Mouse (Mus musculus): ENCODE results near the gene Syngap1. TPM values are rescaled to one million over a fixed set of nuclear protein-coding genes. Genes with fewer than 3 reads are reported as not detected.
A peak's percentile ranks its signal among the peaks of the same experiment; 100 is the strongest.
"Not testable (repeated sequence)": the region's sequence is repeated elsewhere in the genome, so short reads cannot be mapped to it uniquely, and the experiment has no call there.

Syngap1 gene
- polyA plus RNA-seq, 1 experiment from 2014 or later, result 1.5 TPM

DNA sequence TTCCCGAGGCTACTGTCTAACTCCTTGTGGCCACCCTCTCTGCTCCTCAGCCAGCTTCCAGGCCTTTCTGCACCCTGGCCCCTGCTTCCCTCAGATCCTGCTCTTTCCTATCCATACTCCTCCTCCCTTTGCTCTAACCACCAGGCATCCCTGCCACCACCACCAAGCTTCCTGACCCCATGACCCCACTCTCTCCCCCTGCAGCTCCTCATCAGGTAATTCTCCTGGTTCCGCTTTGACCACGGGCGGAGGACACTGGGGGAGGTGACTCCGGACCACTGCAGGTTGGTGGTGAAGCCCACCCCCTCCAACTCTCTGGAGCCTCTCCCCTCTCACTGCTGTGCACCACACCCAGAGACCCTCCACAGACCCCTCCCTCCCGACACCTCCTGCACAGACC, 26.4 kb downstream of the Syngap1 start:
- WGBS, result 92% methylated on average over 6 of the region's 6 CpGs
- H3K4me1 ChIP-seq, result peaks cover 20% of the 10 kb centered on the region
- H3K9me3 ChIP-seq (replicated peaks), result no peaks in the 10 kb centered on the region
- no peak overlapping the region for H3K4me3 ChIP-seq
- no peak for DNase-seq (ENCODE audit: low spot score)
- H3K36me3 ChIP-seq, result peaks cover 86% of the 10 kb centered on the region
- no peak overlapping the region for H3K27ac ChIP-seq (replicated peaks)
- no peaks in the 10 kb centered on the region for H3K27me3 ChIP-seq (ENCODE audit: low read depth, poor library complexity, severe bottlenecking)

DNA sequence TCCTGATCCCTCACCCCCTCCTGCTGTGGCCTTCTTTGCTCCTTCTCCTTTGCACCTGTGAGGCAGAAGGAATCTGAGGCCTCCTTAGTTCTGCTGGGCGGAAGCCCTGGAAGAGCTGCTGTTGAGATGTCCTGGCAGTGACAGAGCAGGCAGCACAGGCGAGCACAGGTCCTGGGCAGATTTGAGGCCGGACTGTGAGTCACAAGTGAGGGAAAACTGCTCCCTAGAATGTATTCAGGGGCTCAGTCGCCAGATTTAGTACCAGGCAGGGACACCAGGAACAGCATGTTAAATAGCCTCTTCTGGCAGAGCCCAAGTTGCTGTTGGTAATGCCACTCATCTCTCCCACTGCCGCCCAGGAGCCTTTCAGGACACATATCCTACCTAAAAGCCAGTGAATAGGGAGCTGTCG, 27.2 kb downstream of the Syngap1 start:
- no peak for DNase-seq (ENCODE audit: low spot score)
- Histone ChIP-seq H3K27me3 (ENCODE audit: low read depth, poor library complexity, severe bottlenecking) (no peaks in the 10 kb centered on the region), H3K9me3 (replicated peaks) (no peaks in the 10 kb centered on the region), H3K27ac (replicated peaks) (no peak overlapping the region), H3K36me3 (peaks cover 79% of the 10 kb centered on the region), H3K4me3 (no peak overlapping the region), H3K4me1 (peaks cover 20% of the 10 kb centered on the region)
- 89% methylated on average over 6 of the region's 6 CpGs for WGBS

- no peak overlapping the region for H3K27ac ChIP-seq (replicated peaks)
- H3K4me1 ChIP-seq, result peaks cover 30% of the 10 kb centered on the region
- H3K4me3 ChIP-seq, result no peak overlapping the region
- H3K27me3 ChIP-seq (ENCODE audit: low read depth, poor library complexity, severe bottlenecking), result no peaks in the 10 kb centered on the region
- H3K36me3 ChIP-seq, result peaks cover 71% of the 10 kb centered on the region
- H3K9me3 ChIP-seq (replicated peaks), result no peaks in the 10 kb centered on the region
- no peak for DNase-seq (ENCODE audit: low spot score)
- WGBS, result 92% methylated on average over 6 of the region's 6 CpGs
Measured at GRCm38 (mm10) chr17:26969257-26969656, 28.2 kb downstream of the Syngap1 start.

- H3K36me3 ChIP-seq, result peaks cover 71% of the 10 kb centered on the region
- H3K27ac ChIP-seq (replicated peaks), result no peak overlapping the region
Measured at GRCm38 (mm10) chr17:26970221-26970620, 29.2 kb downstream of the Syngap1 start.

GRCm38 (mm10) chr17:26971247-26971905, 30.3 kb downstream of the Syngap1 start:
- 71% methylated on average over 8 of the region's 8 CpGs for WGBS
- peaks cover 71% of the 10 kb centered on the region for H3K36me3 ChIP-seq
- no peaks in the 10 kb centered on the region for H3K9me3 ChIP-seq (replicated peaks)
- H3K4me3 ChIP-seq, result peak overlapping the region; percentile 89
- H3K4me1 ChIP-seq, result peaks cover 50% of the 10 kb centered on the region
- no peaks in the 10 kb centered on the region for H3K27me3 ChIP-seq (ENCODE audit: low read depth, poor library complexity, severe bottlenecking)
- H3K27ac ChIP-seq (replicated peaks), result 0 out of 2 replicates have a peak overlapping the region, but pooled peaks have one; percentile 3
- no peak for DNase-seq (ENCODE audit: low spot score)

More at GRCm38 (mm10) chr17:26970221-26970620, 29.2 kb downstream of the Syngap1 start:
- WGBS, result 75% methylated on average over 12 of the region's 12 CpGs
- DNase-seq (ENCODE audit: low spot score), result no peak
- no peak overlapping the region for H3K4me3 ChIP-seq
- H3K9me3 ChIP-seq (replicated peaks), result no peaks in the 10 kb centered on the region
- peaks cover 40% of the 10 kb centered on the region for H3K4me1 ChIP-seq
- no peaks in the 10 kb centered on the region for H3K27me3 ChIP-seq (ENCODE audit: low read depth, poor library complexity, severe bottlenecking)

DNA sequence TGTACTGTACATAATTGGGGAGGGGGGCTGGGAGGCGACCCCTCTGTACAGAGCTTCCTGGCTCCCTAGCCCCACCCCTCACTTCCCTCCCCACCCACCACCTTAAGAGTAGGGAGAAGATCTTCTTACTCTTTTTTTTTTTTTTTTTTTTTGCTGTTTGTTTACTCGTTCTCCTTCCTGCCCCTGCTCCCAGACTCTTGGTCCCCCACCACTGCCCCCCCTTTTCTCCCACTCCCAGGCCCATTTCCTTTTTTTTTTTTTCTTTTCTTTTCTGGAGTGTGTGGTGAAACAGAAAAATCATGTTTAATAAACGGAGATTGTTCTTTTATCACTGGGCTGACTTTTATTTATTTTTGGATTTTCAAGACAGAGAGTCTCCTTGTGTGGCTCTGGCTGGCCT, 31.1 kb downstream of the Syngap1 start:
- H3K36me3 ChIP-seq, result peaks cover 71% of the 10 kb centered on the region
- H3K27ac ChIP-seq (replicated peaks), result peak overlapping the region; percentile 88
- no peak for DNase-seq (ENCODE audit: low spot score)
- WGBS, result 1% methylated on average over 3 of the region's 3 CpGs
- peaks cover 50% of the 10 kb centered on the region for H3K4me1 ChIP-seq
- no peaks in the 10 kb centered on the region for H3K9me3 ChIP-seq (replicated peaks)
- H3K4me3 ChIP-seq, result peak overlapping the region; percentile 89
- no peaks in the 10 kb centered on the region for H3K27me3 ChIP-seq (ENCODE audit: low read depth, poor library complexity, severe bottlenecking)

- peak; percentile 96 for DNase-seq (ENCODE audit: low spot score)
- peak within 1 kb of the TSS; percentile 88 for H3K27ac ChIP-seq (replicated peaks)
- H3K4me1 ChIP-seq, result peaks cover 50% of the 10 kb centered on the region
- peaks cover 71% of the 10 kb centered on the region for H3K36me3 ChIP-seq
- H3K4me3 ChIP-seq, result peak within 1 kb of the TSS; percentile 89
- under 1% methylated on average over 75 of the region's 75 CpGs for WGBS
- no peaks in the 10 kb centered on the region for H3K27me3 ChIP-seq (ENCODE audit: low read depth, poor library complexity, severe bottlenecking)
- H3K9me3 ChIP-seq (replicated peaks), result no peaks in the 10 kb centered on the region
Measured at GRCm38 (mm10) chr17:26972703-26973574, 31.9 kb downstream of the Syngap1 start, which contains the start of gene Zbtb9. Zbtb9 (plus strand) TSS chr17:26973167.

DNA sequence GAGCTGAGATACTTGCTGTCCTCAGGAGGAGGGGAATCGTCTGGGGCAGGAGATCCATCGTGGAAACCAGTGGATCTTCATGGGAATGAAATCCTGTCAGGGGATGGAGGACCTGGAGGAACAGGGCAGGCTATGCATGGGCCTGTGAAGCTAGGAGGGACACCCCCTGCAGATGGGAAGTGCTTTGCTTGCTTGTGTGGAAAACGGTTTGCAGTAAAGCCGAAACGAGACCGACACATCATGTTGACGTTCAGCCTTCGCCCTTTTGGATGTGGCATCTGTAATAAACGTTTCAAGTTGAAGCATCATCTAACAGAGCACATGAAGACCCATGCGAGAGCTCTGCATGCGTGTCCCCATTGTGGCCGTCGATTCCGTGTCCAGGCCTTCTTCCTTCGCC, 33.5 kb downstream of the Syngap1 start:
- Histone ChIP-seq H3K27ac (replicated peaks) (no peak overlapping the region), H3K4me1 (peaks cover 50% of the 10 kb centered on the region), H3K9me3 (replicated peaks) (no peaks in the 10 kb centered on the region), H3K4me3 (peak overlapping the region; percentile 89), H3K27me3 (ENCODE audit: low read depth, poor library complexity, severe bottlenecking) (no peaks in the 10 kb centered on the region), H3K36me3 (peaks cover 73% of the 10 kb centered on the region)
- WGBS, result 93% methylated on average over 15 of the region's 15 CpGs
- DNase-seq (ENCODE audit: low spot score), result no peak

- H3K27me3 ChIP-seq (ENCODE audit: low read depth, poor library complexity, severe bottlenecking), result no peaks in the 10 kb centered on the region
- H3K27ac ChIP-seq (replicated peaks), result no peak overlapping the region
- H3K4me1 ChIP-seq, result peaks cover 50% of the 10 kb centered on the region
- peaks cover 74% of the 10 kb centered on the region for H3K36me3 ChIP-seq
- H3K9me3 ChIP-seq (replicated peaks), result no peaks in the 10 kb centered on the region
- H3K4me3 ChIP-seq, result no peak overlapping the region
- DNase-seq (ENCODE audit: low spot score), result no peak
Measured at GRCm38 (mm10) chr17:26975415-26975814, 34.4 kb downstream of the Syngap1 start.

DNA sequence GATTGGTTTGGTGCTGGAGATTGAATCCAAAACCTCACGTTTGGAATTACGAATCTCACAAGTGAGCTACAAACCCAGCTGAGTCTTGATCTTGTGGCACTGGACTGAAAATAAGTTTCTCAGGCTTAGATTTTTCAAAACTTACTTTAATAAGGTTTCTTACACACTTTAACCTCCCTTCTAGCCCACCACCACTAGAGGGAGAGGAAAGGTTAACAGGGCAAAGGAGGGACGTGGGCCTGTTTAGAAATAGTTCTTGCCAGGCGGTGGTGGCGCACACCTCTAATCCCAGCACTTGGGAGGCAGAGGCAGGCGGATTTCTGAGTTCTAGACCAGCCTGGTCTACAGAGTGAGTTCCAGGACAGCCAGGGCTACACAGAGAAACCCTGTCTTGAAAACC, 36.3 kb downstream of the Syngap1 start:
- not testable (repeated sequence) for H3K9me3 ChIP-seq (replicated peaks); H3K27me3 ChIP-seq (ENCODE audit: low read depth, poor library complexity, severe bottlenecking); H3K27ac ChIP-seq (replicated peaks); DNase-seq (ENCODE audit: low spot score); H3K4me3 ChIP-seq
- peaks cover 70% of the 10 kb centered on the region for H3K36me3 ChIP-seq
- peaks cover 31% of the 10 kb centered on the region for H3K4me1 ChIP-seq
- 92% methylated on average over 6 of the region's 6 CpGs for WGBS

DNA sequence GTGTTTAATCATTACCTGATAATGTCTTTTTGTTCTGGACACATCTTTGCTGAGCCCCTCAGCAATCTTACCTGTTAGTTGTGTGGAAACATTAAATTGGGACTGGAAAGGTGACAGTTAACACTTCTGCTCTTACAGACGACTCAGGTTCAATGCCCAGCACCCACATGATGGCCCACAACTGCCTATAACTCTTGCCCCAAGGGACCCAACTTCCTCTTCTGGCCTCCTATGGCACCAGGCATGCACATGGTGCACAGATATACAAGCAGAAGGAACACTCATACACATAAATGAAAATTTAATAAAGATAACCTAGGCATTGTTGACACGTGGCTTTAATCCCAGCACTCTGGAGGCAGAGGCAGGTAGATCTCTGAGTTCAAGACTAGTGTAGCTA, 38.4 kb downstream of the Syngap1 start:
- H3K27me3 ChIP-seq (ENCODE audit: low read depth, poor library complexity, severe bottlenecking), result no peaks in the 10 kb centered on the region
- H3K4me3 ChIP-seq, result no peak overlapping the region
- H3K27ac ChIP-seq (replicated peaks), result no peak overlapping the region
- H3K36me3 ChIP-seq, result peaks cover 67% of the 10 kb centered on the region
- no peak for DNase-seq (ENCODE audit: low spot score)
- no peaks in the 10 kb centered on the region for H3K9me3 ChIP-seq (replicated peaks)
- 89% methylated on average over 2 of the region's 2 CpGs for WGBS
- peaks cover 18% of the 10 kb centered on the region for H3K4me1 ChIP-seq

GRCm38 (mm10) chr17:26981050-26981449, 40.0 kb downstream of the Syngap1 start:
- 85% methylated on average over 2 of the region's 2 CpGs for WGBS
- Histone ChIP-seq H3K36me3 (peaks cover 51% of the 10 kb centered on the region), H3K27ac (replicated peaks) (no peak overlapping the region), H3K9me3 (replicated peaks) (no peaks in the 10 kb centered on the region), H3K4me3 (no peak overlapping the region), H3K27me3 (ENCODE audit: low read depth, poor library complexity, severe bottlenecking) (no peaks in the 10 kb centered on the region), H3K4me1 (peaks cover 3% of the 10 kb centered on the region)
- no peak for DNase-seq (ENCODE audit: low spot score)

GRCm38 (mm10) chr17:26983382-26983781, 42.3 kb downstream of the Syngap1 start:
- no peaks in the 10 kb centered on the region for H3K4me1 ChIP-seq
- 97% methylated on average over 4 of the region's 4 CpGs for WGBS

More at GRCm38 (mm10) chr17:26983382-26983781, 42.3 kb downstream of the Syngap1 start:
- Histone ChIP-seq H3K4me3 (no peak overlapping the region), H3K9me3 (replicated peaks) (no peaks in the 10 kb centered on the region), H3K36me3 (peaks cover 28% of the 10 kb centered on the region), H3K27ac (replicated peaks) (no peak overlapping the region), H3K27me3 (ENCODE audit: low read depth, poor library complexity, severe bottlenecking) (no peaks in the 10 kb centered on the region)
- DNase-seq (ENCODE audit: low spot score), result no peak
